Comparison of ENCODE assay signal across 8 mouse cellular contexts in the genomic region with DNA sequence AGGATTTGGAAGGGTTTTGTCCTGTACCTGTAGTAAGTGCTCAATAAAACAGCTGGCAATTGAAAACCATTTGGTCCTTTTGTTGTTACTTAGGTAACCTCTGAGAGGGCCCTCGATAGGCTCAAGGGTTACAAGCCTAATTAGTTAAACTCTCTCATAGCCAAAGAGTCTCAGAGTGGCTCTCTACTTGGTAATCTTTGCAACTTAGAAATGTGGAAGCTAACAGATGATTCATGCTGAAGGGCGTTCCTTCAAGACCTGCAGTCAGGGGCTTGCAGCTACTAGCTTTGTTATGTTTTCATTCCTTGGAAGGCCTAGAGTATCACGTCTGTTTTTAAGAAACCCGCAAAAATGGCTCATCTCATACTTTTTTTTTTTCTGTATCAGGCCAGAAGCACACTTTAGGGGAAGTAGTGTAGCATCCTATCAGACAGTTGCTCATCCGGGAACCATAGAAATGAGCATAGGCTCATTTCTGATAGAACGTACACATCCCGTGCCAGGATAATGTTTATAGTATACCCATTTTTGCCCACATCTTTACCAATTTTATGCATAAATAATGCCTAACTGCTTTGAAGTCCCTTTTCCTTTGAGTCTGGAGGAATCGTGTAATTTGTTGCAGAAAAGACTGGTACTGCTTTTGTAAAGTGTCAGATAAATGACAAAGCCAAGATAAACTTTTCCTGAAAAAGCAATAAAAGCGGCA. TPM values are rescaled to one million over a fixed set of nuclear protein-coding genes. Genes with fewer than 3 reads are reported as not detected.
A peak's percentile ranks its signal among the peaks of the same experiment; 100 is the strongest.
DNase-seq lines count a peak whose midpoint lies in the region; ATAC-seq and TF ChIP-seq lines count a peak whose summit lies in the region.

No protein-coding gene starts in this region.

- H3K4me2 ChIP-seq in forebrain, embryonic 14.5 days (ENCODE audit: low read length), result peak overlapping the region; percentile 77
- H3K4me2 ChIP-seq in lung, embryonic 14.5 days, result peak overlapping the region; percentile 86

- H3K9me3 ChIP-seq in ES-Bruce4 (replicated peaks; ENCODE audit: control insufficient read depth, insufficient read depth, low read length, poor library complexity, severe bottlenecking), result no peaks in the 10 kb centered on the region
- H3K9me3 ChIP-seq in forebrain, embryonic 14.5 days (replicated peaks; ENCODE audit: control insufficient read depth, low read length), result no peaks in the 10 kb centered on the region
- no peaks in the 10 kb centered on the region for H3K9me3 ChIP-seq in lung, embryonic 14.5 days (ENCODE audit: low read depth, low read length)

- no peak for ATAC-seq in forebrain, embryonic 14.5 days
- ATAC-seq in lung, embryonic 14.5 days (ENCODE audit: insufficient read depth), result no peak

- no peak for TF ChIP-seq POLR2A in ES-Bruce4 (IDR thresholded peaks at IDR 0.05; ENCODE audit: insufficient read depth, low read length)

- 0 out of 2 replicates have a peak, but pooled peaks cover 3% of the 10 kb centered on the region for H3K36me3 ChIP-seq in ES-Bruce4 (ENCODE audit: control insufficient read depth, insufficient read depth, low read length, poor library complexity, severe bottlenecking)
- H3K36me3 ChIP-seq in forebrain, embryonic 14.5 days (ENCODE audit: control insufficient read depth, insufficient read depth, low read length), result peaks cover 18% of the 10 kb centered on the region
- no peaks in the 10 kb centered on the region for H3K36me3 ChIP-seq in lung, embryonic 14.5 days (ENCODE audit: insufficient read depth)

- no peak for TF ChIP-seq EP300 in ES-Bruce4 (IDR thresholded peaks at IDR 0.05; ENCODE audit: insufficient read depth, low read depth, low read length)

- WGBS in forebrain, embryonic 14.5 days, result 75% methylated on average over 9 of the region's 9 CpGs
- 57% methylated on average over 9 of the region's 9 CpGs for WGBS in lung, embryonic 14.5 days

- H3K27me3 ChIP-seq in ES-Bruce4 (ENCODE audit: control insufficient read depth, insufficient read depth, low read length, poor library complexity, severe bottlenecking), result no peaks in the 10 kb centered on the region
- no peaks in the 10 kb centered on the region for H3K27me3 ChIP-seq in forebrain, embryonic 14.5 days (replicated peaks; ENCODE audit: control insufficient read depth, insufficient read depth, low read length)
- H3K27me3 ChIP-seq in lung, embryonic 14.5 days (ENCODE audit: insufficient read depth, low read length), result no peaks in the 10 kb centered on the region

- no peak for TF ChIP-seq CTCF in ES-Bruce4 (IDR thresholded peaks at IDR 0.05; ENCODE audit: low read depth, low read length)
- no peak for TF ChIP-seq CTCF in lung, embryonic 14.5 days (IDR thresholded peaks at IDR 0.05; ENCODE audit: low read depth)

- H3K4me1 ChIP-seq in ES-Bruce4 (ENCODE audit: control insufficient read depth, insufficient read depth, low read length), result no peaks in the 10 kb centered on the region
- no peaks in the 10 kb centered on the region for H3K4me1 ChIP-seq in forebrain, embryonic 14.5 days (ENCODE audit: control insufficient read depth, insufficient read depth, low read length)
- peaks cover 5% of the 10 kb centered on the region; the same call in 1 of the 2 replicates for H3K4me1 ChIP-seq in lung, embryonic 14.5 days (ENCODE audit: insufficient read depth)

- peak; percentile 29 for DNase-seq in 3134 (ENCODE audit: extremely low read depth, insufficient read length, low spot score)
- DNase-seq in forebrain, embryonic 14.5 days (ENCODE audit: low spot score), result peak; percentile 2
- DNase-seq in lung, embryonic 14.5 days, result no peak
- no peak for DNase-seq in adrenal gland, postnatal 14 days
- DNase-seq in frontal cortex, postnatal 10 days (ENCODE audit: low spot score in 2 of 2), result no peak
- DNase-seq in right cerebral cortex, postnatal 14 days, result no peak
- no peak for DNase-seq in left cerebral cortex, adult 8-10 months (ENCODE audit: low spot score in 2 of 2)

- no peak overlapping the region for H3K27ac ChIP-seq in ES-Bruce4 (ENCODE audit: insufficient read depth, low read length)
- H3K27ac ChIP-seq in forebrain, embryonic 14.5 days (ENCODE audit: low read depth, low read length), result no peak overlapping the region
- no peak overlapping the region for H3K27ac ChIP-seq in lung, embryonic 14.5 days (ENCODE audit: low read depth)

- no peak overlapping the region for H3K4me3 ChIP-seq in ES-Bruce4 (ENCODE audit: low read depth, low read length)
- peak overlapping the region; percentile 83 for H3K4me3 ChIP-seq in forebrain, embryonic 14.5 days (ENCODE audit: low read depth, low read length)
- H3K4me3 ChIP-seq in lung, embryonic 14.5 days (ENCODE audit: low read depth, low read length), result peak overlapping the region; percentile 86

- peak overlapping the region; percentile 96 for H3K9ac ChIP-seq in ES-Bruce4 (ENCODE audit: low read depth, poor library complexity, severe bottlenecking)
- peak overlapping the region; percentile 92 for H3K9ac ChIP-seq in forebrain, embryonic 14.5 days (ENCODE audit: low read length)
- peak overlapping the region; percentile 84 for H3K9ac ChIP-seq in lung, embryonic 14.5 days

RNA-seq across cellular contexts. Expression of a gene that starts 2.6 kb away (rescaled TPM):
- 4.8 and 5.7 TPM in 2 replicates for polyA plus RNA-seq in ES-Bruce4 (2011; ENCODE audit: insufficient read depth, insufficient read length, low read depth, missing spikeins)
- polyA plus RNA-seq in forebrain, embryonic 14.5 days (2014; fragmentation: Nextera tagmentation; extraction: Ambion mirVana), result 45.8 and 49.4 TPM in 2 replicates
- polyA plus RNA-seq in lung, embryonic 14.5 days (2014; fragmentation: Nextera tagmentation; extraction: Ambion mirVana), result 13.9 and 14.6 TPM in 2 replicates
- total RNA-seq in adrenal gland, postnatal 14 days (2021), result 11.9 TPM in 2 replicates
- 10 to 100 TPM; 36.1 to 41.5 (median 38.2) TPM for total RNA-seq in left cerebral cortex, adult 8-10 months (2022)

RNA-seq across cellular contexts. Expression of a gene that starts 9.6 kb away (rescaled TPM):
- polyA plus RNA-seq in ES-Bruce4 (2011; ENCODE audit: insufficient read depth, insufficient read length, low read depth, missing spikeins), result 2.7 and 3.3 TPM in 2 replicates
- 0.88 and 0.94 TPM in 2 replicates for polyA plus RNA-seq in forebrain, embryonic 14.5 days (2014; fragmentation: Nextera tagmentation; extraction: Ambion mirVana)
- 5.8 and 5.9 TPM in 2 replicates for polyA plus RNA-seq in lung, embryonic 14.5 days (2014; fragmentation: Nextera tagmentation; extraction: Ambion mirVana)
- total RNA-seq in adrenal gland, postnatal 14 days (2021), result 4.7 and 5.7 TPM in 2 replicates
- total RNA-seq in left cerebral cortex, adult 8-10 months (2022), result 10 to 100 TPM; 13.4 to 18.7 (median 14.5) TPM

Comparison
In these comparisons a context has a peak if more than half of its experiments do, and no peak if none do; other contexts are left out.
1. DNase-seq: peak in 3134 (single experiment) and forebrain, embryonic 14.5 days (single experiment); none in lung, embryonic 14.5 days (single experiment), adrenal gland, postnatal 14 days (single experiment), frontal cortex, postnatal 10 days (0 of 2), right cerebral cortex, postnatal 14 days (single experiment) and left cerebral cortex, adult 8-10 months (0 of 2).
2. Peak in every context shown above with its lines, with median percentiles within 50 percentile points of each other: H3K9ac ChIP-seq.